Mouse (Mus musculus): ENCODE results near the gene Tlk2.

DNA sequence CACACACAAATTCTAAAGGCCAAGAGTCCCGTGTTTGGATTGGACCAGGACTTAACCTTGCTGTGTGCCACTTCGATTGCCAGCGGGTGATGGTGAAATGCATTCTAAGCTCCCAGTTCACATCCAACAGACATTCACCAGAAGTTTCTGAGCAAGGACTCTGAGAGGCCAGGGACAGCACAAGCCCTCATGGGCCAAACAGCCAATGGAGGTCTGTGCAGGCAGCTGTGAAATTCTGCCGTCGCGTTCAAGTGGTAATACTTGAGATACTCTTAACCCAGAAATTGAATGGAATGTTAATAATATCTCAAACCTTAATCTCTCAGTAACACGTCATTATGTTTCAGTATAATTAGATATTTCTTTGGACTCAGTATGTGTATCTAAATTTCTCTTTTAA, 131.6 kb downstream of the Tlk2 start:
- TF ChIP-seq CTCF (IDR thresholded peaks at IDR 0.05; ENCODE audit: low read depth) (no peak), EP300 (optimal IDR thresholded peaks at IDR 0.05) (no peak)
